ENCODE assay signal across 8 mouse cellular contexts in genomic region chr12:84114153-84114994, GRCm38 (mm10). TPM values are rescaled to one million over a fixed set of nuclear protein-coding genes. Genes with fewer than 3 reads are reported as not detected.
DNase-seq lines count a peak whose midpoint lies in the region; ATAC-seq lines count a peak whose summit lies in the region.

Gene Dnal1, plus strand, starts transcription at chr12:84114366.

- ATAC-seq in heart, embryonic 15.5 days (replicated peaks; ENCODE audit: insufficient number of reproducible peaks, insufficient read depth, low FRiP score, low read depth), result peak; percentile 95
- ATAC-seq in liver, embryonic 12.5 days, result peak; percentile 85
- peak; percentile 97 for ATAC-seq in stomach, embryonic 14.5 days (ENCODE audit: insufficient number of reproducible peaks, insufficient read depth, low FRiP score, low read depth)

- H3K9ac ChIP-seq in heart, embryonic 15.5 days, result peak within 1 kb of the TSS; percentile 82
- peak within 1 kb of the TSS; percentile 57; the same call in 1 of the 2 replicates for H3K9ac ChIP-seq in liver, embryonic 12.5 days
- peak within 1 kb of the TSS; percentile 15 for H3K9ac ChIP-seq in stomach, embryonic 14.5 days (replicated peaks; ENCODE audit: low read depth, low read length)

- peak within 1 kb of the TSS; percentile 84 for H3K4me2 ChIP-seq in heart, embryonic 15.5 days
- peak within 1 kb of the TSS; percentile 91 for H3K4me2 ChIP-seq in liver, embryonic 12.5 days
- H3K4me2 ChIP-seq in stomach, embryonic 14.5 days (replicated peaks; ENCODE audit: low read depth, low read length), result peak within 1 kb of the TSS; percentile 39

- peak within 1 kb of the TSS; percentile 89 for H3K27ac ChIP-seq in forebrain, embryonic 10.5 days
- peak within 1 kb of the TSS; percentile 67 for H3K27ac ChIP-seq in heart, embryonic 15.5 days
- no peak within 1 kb of the TSS for H3K27ac ChIP-seq in liver, embryonic 12.5 days
- H3K27ac ChIP-seq in stomach, embryonic 14.5 days (ENCODE audit: low read length), result no peak within 1 kb of the TSS

- H3K4me3 ChIP-seq in forebrain, embryonic 10.5 days, result peak within 1 kb of the TSS; percentile 87
- peak within 1 kb of the TSS; percentile 93 for H3K4me3 ChIP-seq in heart, embryonic 15.5 days
- H3K4me3 ChIP-seq in liver, embryonic 12.5 days, result peak within 1 kb of the TSS; percentile 67
- H3K4me3 ChIP-seq in stomach, embryonic 14.5 days (ENCODE audit: low read depth, low read length), result peak within 1 kb of the TSS; percentile 62

- H3K9me3 ChIP-seq in forebrain, embryonic 10.5 days, result no peaks in the 10 kb centered on the region
- no peaks in the 10 kb centered on the region for H3K9me3 ChIP-seq in heart, embryonic 15.5 days (replicated peaks)
- H3K9me3 ChIP-seq in liver, embryonic 12.5 days (replicated peaks), result no peaks in the 10 kb centered on the region
- H3K9me3 ChIP-seq in stomach, embryonic 14.5 days (ENCODE audit: control insufficient read depth, low read depth, low read length), result no peaks in the 10 kb centered on the region

- 3% methylated on average over 30 of the region's 35 CpGs for WGBS in forebrain, embryonic 10.5 days
- 2% methylated on average over 31 of the region's 35 CpGs for WGBS in heart, embryonic 15.5 days
- 2% methylated on average over 30 of the region's 35 CpGs for WGBS in liver, embryonic 12.5 days (ENCODE audit: insufficient replicate concordance)
- WGBS in stomach, embryonic 14.5 days, result 2% methylated on average over 31 of the region's 35 CpGs

- peak; percentile 49 to 70 for DNase-seq in CD8-positive naive resting alpha-beta T cell, adult 2 months (ENCODE audit: low read depth in 2 of 2, low spot score in 2 of 2)
- peak; percentile 76 for DNase-seq in c-Kit-positive CD71-negative TER-119-negative erythroid progenitor cells, embryonic 14.5 days (ENCODE audit: low read depth)
- peak; percentile 94 for DNase-seq in forebrain, embryonic 10.5 days (ENCODE audit: extremely low spot score, low spot score)
- DNase-seq in kidney, postnatal 14 days, result peak; percentile 94
- peak; percentile 61 to 70 for DNase-seq in natural killer cell, adult 2 months (ENCODE audit: low spot score in 2 of 2)

- no peaks in the 10 kb centered on the region for H3K27me3 ChIP-seq in forebrain, embryonic 10.5 days (ENCODE audit: poor library complexity, severe bottlenecking)
- H3K27me3 ChIP-seq in heart, embryonic 15.5 days, result no peaks in the 10 kb centered on the region
- no peaks in the 10 kb centered on the region for H3K27me3 ChIP-seq in liver, embryonic 12.5 days (replicated peaks)
- H3K27me3 ChIP-seq in stomach, embryonic 14.5 days (ENCODE audit: control insufficient read depth, insufficient read depth, low read length), result no peaks in the 10 kb centered on the region

- peaks cover 14% of the 10 kb centered on the region for H3K4me1 ChIP-seq in forebrain, embryonic 10.5 days
- peaks cover 10% of the 10 kb centered on the region for H3K4me1 ChIP-seq in heart, embryonic 15.5 days (replicated peaks)
- H3K4me1 ChIP-seq in liver, embryonic 12.5 days, result peaks cover 12% of the 10 kb centered on the region
- no peaks in the 10 kb centered on the region for H3K4me1 ChIP-seq in stomach, embryonic 14.5 days (ENCODE audit: control insufficient read depth, insufficient read depth, low read length)

- no peaks in the 10 kb centered on the region for H3K36me3 ChIP-seq in forebrain, embryonic 10.5 days (replicated peaks)
- no peaks in the 10 kb centered on the region for H3K36me3 ChIP-seq in heart, embryonic 15.5 days
- no peaks in the 10 kb centered on the region for H3K36me3 ChIP-seq in liver, embryonic 12.5 days
- no peaks in the 10 kb centered on the region for H3K36me3 ChIP-seq in stomach, embryonic 14.5 days (ENCODE audit: control insufficient read depth, insufficient read depth, low read length)

RNA-seq across cellular contexts. Expression of gene Dnal1, which starts in this region (rescaled TPM):
- polyA plus RNA-seq in forebrain, embryonic 10.5 days (2016; fragmentation: Nextera tagmentation; extraction: Ambion mirVana), result 4.2 and 4.8 TPM in 2 replicates
- polyA plus RNA-seq in heart, embryonic 15.5 days (2015; fragmentation: Nextera tagmentation; extraction: Ambion mirVana), result 3.3 TPM in 2 replicates
- 0.73 and 1.1 TPM in 2 replicates for polyA plus RNA-seq in liver, embryonic 12.5 days (2016; fragmentation: Nextera tagmentation; extraction: Ambion mirVana)
- polyA plus RNA-seq in stomach, embryonic 14.5 days (2014; fragmentation: Nextera tagmentation; extraction: Ambion mirVana), result 3.8 and 5.7 TPM in 2 replicates

Comparison
In these comparisons a context has a peak if more than half of its experiments do, and no peak if none do; other contexts are left out.
1. H3K27ac ChIP-seq: peak in forebrain, embryonic 10.5 days (single experiment) and heart, embryonic 15.5 days (single experiment); none in liver, embryonic 12.5 days (single experiment) and stomach, embryonic 14.5 days (single experiment).
2. H3K4me2 ChIP-seq: peak in every context shown above with its lines; median percentile 91 in liver, embryonic 12.5 days; 84 in heart, embryonic 15.5 days; 39 in stomach, embryonic 14.5 days.
3. H3K9ac ChIP-seq: peak in every context shown above with its lines; median percentile 82 in heart, embryonic 15.5 days; 57 in liver, embryonic 12.5 days; 15 in stomach, embryonic 14.5 days.
4. Peak in every context shown above with its lines, with median percentiles within 50 percentile points of each other: DNase-seq, H3K4me3 ChIP-seq and ATAC-seq.